Mouse (Mus musculus) MEL (cell line): ENCODE data around the gene Olfr374. TPM values are rescaled to one million over a fixed set of nuclear protein-coding genes. Genes with fewer than 3 reads are reported as not detected.

Source experiments
- DNase-seq: peaks from one replicate; pipeline ENCODE4 v3.0.0; 2011; ENCODE audit warnings: low read depth, low spot score
- H3K27ac ChIP-seq: 2 replicates; pipeline ENCODE4 v1.5.1; 2012; ENCODE audit warnings: low read depth, mild to moderate bottlenecking, control low read depth, low read length, moderate library complexity; ENCODE audit not compliant: control insufficient read depth
- H3K27me3 ChIP-seq, 2 experiments: fragments of 150-350 bp in 1 of 2; sonication (generic) in 1 of 2; 2 replicates each; pipeline ENCODE4 v1.6.1; 2012; ENCODE audit warnings: low read length in 2 of 2, mild to moderate bottlenecking in 2 of 2, improper control_type of control experiment in 1 of 2, moderate library complexity in 1 of 2; ENCODE audit not compliant: insufficient read depth in 2 of 2, control insufficient read depth in 1 of 2
- H3K36me3 ChIP-seq, 2 experiments: 2 replicates each; pipeline ENCODE4 v1.6.1; 2012 to 2014; ENCODE audit warnings: low read length in 2 of 2, improper control_type of control experiment in 1 of 2, inconsistent platforms in 1 of 2, mild to moderate bottlenecking in 1 of 2; ENCODE audit not compliant: insufficient read depth in 2 of 2, control insufficient read depth in 1 of 2
- H3K4me1 ChIP-seq, 2 experiments: fragments of 150-350 bp in 1 of 2; sonication (generic) in 1 of 2; 2 replicates each; pipeline ENCODE4 v1.6.1; 2012; ENCODE audit warnings: low read length in 2 of 2, improper control_type of control experiment in 1 of 2, mild to moderate bottlenecking in 1 of 2; ENCODE audit not compliant: insufficient read depth in 2 of 2, control insufficient read depth in 1 of 2
- H3K4me3 ChIP-seq, 2 experiments: fragments of 150-350 bp in 1 of 2; sonication (generic) in 1 of 2; 2 replicates each; pipeline ENCODE4 v1.5.1; 2012; ENCODE audit warnings: low read depth in 2 of 2, low read length in 2 of 2, mild to moderate bottlenecking in 2 of 2, moderate library complexity in 2 of 2, control low read depth in 1 of 2, improper control_type of control experiment in 1 of 2; ENCODE audit not compliant: control insufficient read depth in 1 of 2, insufficient read depth in 1 of 2
- H3K79me2 ChIP-seq: 2 replicates; pipeline ENCODE4 v1.6.1; 2012; ENCODE audit warnings: mild to moderate bottlenecking, low read length, moderate library complexity; ENCODE audit not compliant: control insufficient read depth, poor library complexity, insufficient read depth
- H3K9ac ChIP-seq: 2 replicates; pipeline ENCODE4 v1.6.1; 2012; ENCODE audit warnings: low read depth, mild to moderate bottlenecking, control low read depth, low read length, moderate library complexity; ENCODE audit not compliant: control insufficient read depth, poor library complexity, severe bottlenecking
- H3K9me3 ChIP-seq: fragments of 150-350 bp; sonication (generic); replicated peaks from 2 replicates; pipeline ENCODE4 v1.6.1; 2012; ENCODE audit warnings: mild to moderate bottlenecking, low read length, improper control_type of control experiment, moderate library complexity; ENCODE audit not compliant: insufficient read depth
- CHD1 ChIP-seq: IDR thresholded peaks from 2 replicates; pipeline ENCODE4 v1.6.1; 2012; ENCODE audit warnings: low read depth, mild to moderate bottlenecking, inconsistent platforms, low read length, improper control_type of control experiment
- CHD2 ChIP-seq: IDR thresholded peaks from 2 replicates; pipeline ENCODE4 v1.6.1; 2011; ENCODE audit warnings: low read length, improper control_type of control experiment
- CTCF ChIP-seq, 3 experiments: IDR thresholded peaks in 2 of 3; conservative IDR thresholded peaks in 1 of 3; 2 replicates each; pipeline ENCODE4 v1.5.1; 2011 to 2012; ENCODE audit warnings: low read length in 3 of 3, low read depth in 2 of 3, mild to moderate bottlenecking in 2 of 3, improper control_type of control experiment in 1 of 3, inconsistent platforms in 1 of 3, mixed read lengths in 1 of 3, moderate library complexity in 1 of 3; ENCODE audit not compliant: control insufficient read depth in 1 of 3, insufficient read depth in 1 of 3, poor library complexity in 1 of 3, severe bottlenecking in 1 of 3
- E2F4 ChIP-seq: IDR thresholded peaks from 2 replicates; pipeline ENCODE4 v1.6.1; 2011; ENCODE audit warnings: low read depth, low read length, improper control_type of control experiment, borderline replicate concordance
- ELF1 ChIP-seq: IDR thresholded peaks from 2 replicates; pipeline ENCODE4 v1.6.1; 2014; ENCODE audit warnings: low read depth, mild to moderate bottlenecking, inconsistent platforms, low read length, improper control_type of control experiment, moderate library complexity
- GATA1 ChIP-seq: IDR thresholded peaks from 2 replicates; pipeline ENCODE4 v1.6.1; 2011; ENCODE audit warnings: low read depth, low read length, improper control_type of control experiment
- HCFC1 ChIP-seq: IDR thresholded peaks from 2 replicates; pipeline ENCODE4 v1.6.1; 2012; ENCODE audit warnings: low read depth, mild to moderate bottlenecking, inconsistent platforms, low read length, improper control_type of control experiment, moderate library complexity
- KAT2A ChIP-seq: conservative IDR thresholded peaks from 2 replicates; pipeline ENCODE4 v1.6.1; 2012; ENCODE audit warnings: low read depth, low read length, improper control_type of control experiment, inconsistent platforms
- MAFK ChIP-seq: IDR thresholded peaks from 2 replicates; pipeline ENCODE4 v1.6.1; 2011; ENCODE audit warnings: low read depth, mild to moderate bottlenecking, low read length, improper control_type of control experiment, borderline replicate concordance
- MAX ChIP-seq: IDR thresholded peaks from 2 replicates; pipeline ENCODE4 v1.6.1; 2011; ENCODE audit warnings: low read length, improper control_type of control experiment
- MEF2A ChIP-seq: IDR thresholded peaks from 2 replicates; pipeline ENCODE4 v1.6.1; 2014; ENCODE audit warnings: low read depth, mild to moderate bottlenecking, inconsistent platforms, low read length, improper control_type of control experiment; ENCODE audit not compliant: poor library complexity, insufficient replicate concordance, severe bottlenecking; ENCODE audit errors: extremely low read depth
- MXI1 ChIP-seq: IDR thresholded peaks from 2 replicates; pipeline ENCODE4 v1.6.1; 2011; ENCODE audit warnings: mild to moderate bottlenecking, low read depth, low read length, improper control_type of control experiment
- MYC ChIP-seq: IDR thresholded peaks from 2 replicates; pipeline ENCODE4 v1.6.1; 2011; ENCODE audit warnings: low read depth, mild to moderate bottlenecking, low read length, improper control_type of control experiment, moderate library complexity
- NELFE ChIP-seq: IDR thresholded peaks from 2 replicates; pipeline ENCODE4 v1.6.1; 2011; ENCODE audit warnings: low read depth, low read length, improper control_type of control experiment
- POLR2A ChIP-seq, 2 experiments: IDR thresholded peaks; 2 replicates each; pipeline ENCODE4 v1.6.1; 2011 to 2012; ENCODE audit warnings: low read length in 2 of 2, mild to moderate bottlenecking in 2 of 2, control low read depth in 1 of 2, improper control_type of control experiment in 1 of 2, low read depth in 1 of 2, moderate library complexity in 1 of 2; ENCODE audit not compliant: control insufficient read depth in 1 of 2, insufficient read depth in 1 of 2, poor library complexity in 1 of 2
- POLR2AphosphoS2 ChIP-seq: IDR thresholded peaks from 2 replicates; pipeline ENCODE4 v1.6.1; 2011; ENCODE audit warnings: low read length, improper control_type of control experiment
- RCOR1 ChIP-seq: IDR thresholded peaks from 2 replicates; pipeline ENCODE4 v1.6.1; 2012; ENCODE audit warnings: low read depth, mild to moderate bottlenecking, inconsistent platforms, low read length, improper control_type of control experiment
- SIN3A ChIP-seq: IDR thresholded peaks from 2 replicates; pipeline ENCODE4 v1.6.1; 2012; ENCODE audit warnings: low read length, improper control_type of control experiment, inconsistent platforms
- SMC3 ChIP-seq: IDR thresholded peaks from 2 replicates; pipeline ENCODE4 v1.6.1; 2011; ENCODE audit warnings: low read depth, low read length, improper control_type of control experiment
- TAL1 ChIP-seq: IDR thresholded peaks from 2 replicates; pipeline ENCODE4 v1.6.1; 2012; ENCODE audit warnings: mild to moderate bottlenecking, inconsistent platforms, low read length, moderate library complexity, mixed read lengths
- TBP ChIP-seq: IDR thresholded peaks from 2 replicates; pipeline ENCODE4 v1.8.0; 2011; ENCODE audit warnings: low read depth, low read length, improper control_type of control experiment
- TCF12 ChIP-seq: IDR thresholded peaks from 2 replicates; pipeline ENCODE4 v1.6.1; 2014; ENCODE audit warnings: low read depth, mild to moderate bottlenecking, inconsistent platforms, low read length, improper control_type of control experiment, moderate library complexity
- USF1 ChIP-seq: IDR thresholded peaks from 2 replicates; pipeline ENCODE4 v1.6.1; 2014; ENCODE audit warnings: low read depth, mild to moderate bottlenecking, inconsistent platforms, low read length, improper control_type of control experiment, moderate library complexity
- USF2 ChIP-seq, 2 experiments: IDR thresholded peaks; 2 replicates each; pipeline ENCODE4 v1.6.1; 2011 to 2012; ENCODE audit warnings: improper control_type of control experiment in 2 of 2, low read length in 2 of 2, borderline replicate concordance in 1 of 2, inconsistent platforms in 1 of 2, low read depth in 1 of 2, mild to moderate bottlenecking in 1 of 2; ENCODE audit not compliant: insufficient read depth in 1 of 2
- polyA plus RNA-seq, 2 experiments: library from polyadenylated mRNA; stranded (reverse) in 1 of 2; unstranded in 1 of 2; fragments of >175 nt in 1 of 2; fragments of >200 nt in 1 of 2; gene quantifications; 2 replicates each; pipeline versions ENCODE4 v1.2.1 to v1.2.4; 2012; ENCODE audit warnings: low replicate concordance in 2 of 2, low read depth in 1 of 2; ENCODE audit not compliant: insufficient read length in 2 of 2, insufficient read depth in 1 of 2, missing spikeins in 1 of 2
- total RNA-seq: library from RNA; depleted of rRNA; stranded (reverse); fragments of 300-350 nt; gene quantifications from 2 replicates; pipeline ENCODE4 v1.2.3, GENCODE M21; 2012

Gene Olfr374
- total and polyA plus RNA-seq, 3 experiments = 0.06 to 0.08 TPM; not detected in 1

DNA sequence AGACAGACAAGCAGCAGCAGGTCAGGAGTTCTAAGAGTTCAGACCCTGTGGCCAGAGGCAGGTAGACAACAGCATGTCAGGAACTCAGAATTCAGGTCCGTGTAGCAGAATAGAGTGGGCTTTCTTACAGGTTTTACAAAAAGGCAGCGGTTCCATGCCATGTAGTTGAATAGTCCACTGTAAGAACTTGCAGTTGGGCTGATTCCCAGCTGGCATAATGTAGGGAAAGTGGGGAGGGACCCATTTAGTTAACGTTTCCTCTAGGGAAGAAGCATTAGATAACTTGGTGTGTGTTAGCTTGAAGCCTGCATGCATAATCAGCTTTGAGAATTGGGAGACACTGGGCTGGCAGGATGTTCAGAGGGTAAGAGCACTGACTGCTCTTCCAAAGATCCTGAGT is 51.9 kb downstream of the Olfr374 start:
- Histone ChIP-seq H3K27ac (no peak overlapping the region), H3K9ac (no peak overlapping the region), H3K79me2 (peaks cover 27% of the 10 kb centered on the region), H3K27me3 (no peaks in the 10 kb centered on the region), H3K36me3 (peaks cover 0 to 28% of the 10 kb centered on the region in 2 experiments), H3K4me3 (no peak overlapping the region), H3K4me1 (peaks cover 4 to 19% of the 10 kb centered on the region in 2 experiments), H3K9me3 (no peaks in the 10 kb centered on the region)
- DNase-seq = no peak
- TF ChIP-seq E2F4 = no peak
- TF ChIP-seq CHD1 = no peak
- TF ChIP-seq CHD2 = no peak
- TF ChIP-seq KAT2A = no peak
- no peak for TF ChIP-seq NELFE
- TF ChIP-seq POLR2AphosphoS2 = no peak

- Histone ChIP-seq H3K9me3 (no peaks in the 10 kb centered on the region), H3K4me3 (peak overlapping the region; percentile 58 to 70), H3K9ac (peak overlapping the region; percentile 95), H3K79me2 (peaks cover 29% of the 10 kb centered on the region), H3K27ac (peak overlapping the region; percentile 99), H3K36me3 (peaks cover 3 to 24% of the 10 kb centered on the region in 2 experiments; a peak in 3 of 4 replicates), H3K27me3 (no peaks in the 10 kb centered on the region), H3K4me1 (peaks cover 2 to 15% of the 10 kb centered on the region in 2 experiments)
- TF ChIP-seq MYC (0 out of 2 replicates have a peak, but pooled peaks have one; percentile 6), MXI1 (no peak; the same call in 1 of the 2 replicates), RCOR1 (no peak), USF2 (IDR thresholded peaks at IDR 0.05; ENCODE audit: borderline replicate concordance in 1 of 2, insufficient read depth in 1 of 2, low read depth in 1 of 2, low read length in 2 of 2) (no peak), GATA1 (peak; percentile 62), SIN3A (no peak)
- peak; percentile 50 for DNase-seq
Measured at GRCm38 (mm10) chr8:72160007-72160406, 53.2 kb downstream of the Olfr374 start.

DNA sequence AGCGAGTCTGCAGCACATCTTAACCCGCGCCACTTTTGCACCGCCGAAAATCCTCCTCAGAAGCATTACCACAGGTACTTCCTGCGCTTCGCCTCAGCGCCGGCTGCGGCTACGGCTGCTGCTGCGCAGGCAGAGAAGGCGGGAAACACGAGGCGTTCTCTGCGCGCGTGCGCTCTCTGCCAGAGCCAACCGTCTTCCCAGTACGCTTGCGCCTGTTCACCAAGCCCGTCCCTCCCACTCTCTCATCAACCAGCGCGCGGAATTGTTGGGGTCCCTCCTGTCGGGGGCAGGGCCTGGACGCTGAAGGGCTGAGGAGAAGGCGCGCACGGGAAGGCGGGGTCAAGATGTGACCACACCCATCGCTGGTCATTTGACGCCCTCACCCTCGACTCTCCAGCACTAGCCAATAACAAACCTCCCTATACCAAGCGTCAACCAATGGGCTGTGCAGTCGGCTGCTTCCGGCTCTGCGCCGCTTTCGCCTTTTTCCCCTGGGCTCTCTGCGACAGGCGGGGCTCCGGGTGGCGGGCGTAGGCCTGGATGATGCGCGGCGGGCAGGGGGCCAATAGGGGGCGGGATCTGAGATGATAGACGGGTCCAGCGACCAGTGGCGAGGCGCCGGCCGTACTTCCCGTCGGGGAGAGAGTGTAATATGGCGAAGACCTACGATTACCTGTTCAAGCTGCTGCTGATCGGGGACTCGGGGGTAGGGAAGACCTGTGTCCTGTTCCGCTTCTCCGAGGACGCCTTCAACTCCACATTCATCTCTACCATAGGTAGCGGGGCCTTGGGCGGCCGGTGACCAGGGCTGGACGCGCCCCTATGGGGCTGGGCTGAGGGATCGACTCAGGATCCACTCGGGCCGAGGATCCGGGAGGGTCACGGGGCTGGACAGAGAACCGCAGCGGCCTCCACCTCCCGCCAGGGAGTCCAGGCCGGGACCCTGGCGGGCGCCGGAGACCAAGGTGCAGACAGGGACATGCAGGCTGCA is 54.2 kb downstream of the Olfr374 start, which contains the start of gene Rab8a:
Gene Rab8a, plus strand, starts transcription at position 494 of the 991 bp plus-strand sequence.
- Histone ChIP-seq H3K36me3 (peaks cover 3 to 24% of the 10 kb centered on the region in 2 experiments; a peak in 3 of 4 replicates), H3K4me3 (peak within 1 kb of the TSS; percentile 95), H3K27me3 (no peaks in the 10 kb centered on the region), H3K4me1 (peaks cover 2 to 15% of the 10 kb centered on the region in 2 experiments), H3K79me2 (peaks cover 31% of the 10 kb centered on the region), H3K9ac (peak within 1 kb of the TSS; percentile 95), H3K9me3 (no peaks in the 10 kb centered on the region), H3K27ac (peak within 1 kb of the TSS; percentile 99)
- peak; percentile 99 for DNase-seq
- TF ChIP-seq MYC = peak; percentile 69
- TF ChIP-seq MEF2A = no peak
- TF ChIP-seq E2F4 = peak; percentile 98
- no peak for TF ChIP-seq CTCF (IDR thresholded peaks at IDR 0.05 in 2 of 3, conservative IDR thresholded peaks at IDR 0.05 in 1 of 3; ENCODE audit: control insufficient read depth in 1 of 3, insufficient read depth in 1 of 3, low read depth in 2 of 3, low read length in 3 of 3, poor library complexity in 1 of 3, severe bottlenecking in 1 of 3)
- TF ChIP-seq USF1 = no peak
- TF ChIP-seq POLR2A (IDR thresholded peaks at IDR 0.05; ENCODE audit: control insufficient read depth in 1 of 2, insufficient read depth in 1 of 2, low read depth in 1 of 2, low read length in 2 of 2, poor library complexity in 1 of 2) = peak; percentile 65 to 83
- TF ChIP-seq TBP = peak; percentile 61
- TF ChIP-seq TCF12 = peak; percentile 68
- no peak for TF ChIP-seq SMC3
- TF ChIP-seq MAFK = no peak
- TF ChIP-seq ELF1 = peak; percentile 97
- peak; percentile 99 for TF ChIP-seq MAX
- peak; percentile 59 for TF ChIP-seq SIN3A
- TF ChIP-seq HCFC1 = peak; percentile 80
- TF ChIP-seq TAL1 = no peak
- no peak for TF ChIP-seq RCOR1
